Comparison of ENCODE assay signal across 23 mouse cellular contexts in genomic region chr2:129851512-129851911, GRCm38 (mm10). TPM values are rescaled to one million over a fixed set of nuclear protein-coding genes. Genes with fewer than 3 reads are reported as not detected.
DNase-seq lines count a peak whose midpoint lies in the region; ATAC-seq and TF ChIP-seq lines count a peak whose summit lies in the region.
"Had no signal": no experiment of that assay in that cellular context is flagged by ENCODE, and none has a peak within 500 bp of the region (broad histone marks: within the 10 kb centered on the region; RNA-seq: fewer than 3 reads in every experiment).

No protein-coding gene starts in this region.

- no peak overlapping the region for H3K27ac ChIP-seq in forebrain, embryonic 16.5 days (ENCODE audit: low read length)
- H3K27ac ChIP-seq in forebrain, embryonic 10.5 days, result no peak overlapping the region
- no peak overlapping the region for H3K27ac ChIP-seq in cerebellum, adult 2 months (ENCODE audit: insufficient read depth, low read length)
- H3K27ac ChIP-seq: heart, adult 2 months; hindbrain, embryonic 12.5 days; kidney, embryonic 15.5 days; limb, embryonic 12.5 days; midbrain, embryonic 13.5 days; stomach, postnatal 0 days had no signal

- H3K4me3 ChIP-seq in forebrain, embryonic 16.5 days (replicated peaks; ENCODE audit: low read length), result no peak overlapping the region
- H3K4me3 ChIP-seq in forebrain, embryonic 10.5 days, result no peak overlapping the region
- H3K4me3 ChIP-seq in cerebellum, adult 2 months (replicated peaks; ENCODE audit: insufficient read depth, low read depth, low read length), result no peak overlapping the region
- H3K4me3 ChIP-seq: heart, adult 2 months; hindbrain, embryonic 12.5 days; kidney, embryonic 15.5 days; limb, embryonic 12.5 days; megakaryocyte, embryonic 14.5 days; midbrain, embryonic 13.5 days had no signal

- TF ChIP-seq CTCF in cerebellum, adult 2 months (IDR thresholded peaks at IDR 0.05; ENCODE audit: borderline replicate concordance, insufficient read depth, low read depth, low read length), result no peak

- H3K4me1 ChIP-seq in forebrain, embryonic 16.5 days (replicated peaks; ENCODE audit: control insufficient read depth, insufficient read depth, low read length), result no peaks in the 10 kb centered on the region
- no peaks in the 10 kb centered on the region for H3K4me1 ChIP-seq in forebrain, embryonic 10.5 days
- H3K4me1 ChIP-seq in cerebellum, adult 2 months (ENCODE audit: control insufficient read depth, insufficient read depth, low read length), result no peaks in the 10 kb centered on the region
- H3K4me1 ChIP-seq: hindbrain, embryonic 12.5 days; kidney, embryonic 15.5 days; limb, embryonic 12.5 days; megakaryocyte, embryonic 14.5 days; midbrain, embryonic 13.5 days had no signal

- TF ChIP-seq POLR2A in cerebellum, adult 2 months (IDR thresholded peaks at IDR 0.05; ENCODE audit: borderline replicate concordance, insufficient read depth, low read length), result no peak

- no peaks in the 10 kb centered on the region for H3K36me3 ChIP-seq in forebrain, embryonic 16.5 days (ENCODE audit: control insufficient read depth, insufficient read depth)
- no peaks in the 10 kb centered on the region for H3K36me3 ChIP-seq in forebrain, embryonic 10.5 days (replicated peaks)
- H3K36me3 ChIP-seq: hindbrain, embryonic 12.5 days; kidney, embryonic 15.5 days; limb, embryonic 12.5 days; midbrain, embryonic 13.5 days had no signal

- no peaks in the 10 kb centered on the region for H3K27me3 ChIP-seq in forebrain, embryonic 16.5 days (replicated peaks; ENCODE audit: control insufficient read depth, insufficient read depth, low read length)
- no peaks in the 10 kb centered on the region for H3K27me3 ChIP-seq in forebrain, embryonic 10.5 days (ENCODE audit: poor library complexity, severe bottlenecking)
- no peaks in the 10 kb centered on the region for H3K27me3 ChIP-seq in cerebellum, adult 2 months (ENCODE audit: control insufficient read depth, insufficient read depth, low read length)
- H3K27me3 ChIP-seq: hindbrain, embryonic 12.5 days; kidney, embryonic 15.5 days; limb, embryonic 12.5 days; megakaryocyte, embryonic 14.5 days; midbrain, embryonic 13.5 days had no signal

- ATAC-seq in forebrain, embryonic 16.5 days, result peak; percentile 54; the same call in 1 of the 2 replicates
- ATAC-seq: CD4-positive, CD25-positive, alpha-beta regulatory T cell, adult 4 months; liver, postnatal 0 days; midbrain, embryonic 13.5 days had no signal

- H3K9me3 ChIP-seq in forebrain, embryonic 16.5 days (ENCODE audit: control insufficient read depth, low read length), result no peaks in the 10 kb centered on the region
- no peaks in the 10 kb centered on the region for H3K9me3 ChIP-seq in forebrain, embryonic 10.5 days
- H3K9me3 ChIP-seq: hindbrain, embryonic 12.5 days; kidney, embryonic 15.5 days; limb, embryonic 12.5 days; megakaryocyte, embryonic 14.5 days; midbrain, embryonic 13.5 days had no signal

- WGBS in forebrain, embryonic 16.5 days, result 63% methylated on average over 4 of the region's 4 CpGs
- WGBS in forebrain, embryonic 10.5 days, result 90% methylated on average over 4 of the region's 4 CpGs
- WGBS in cerebellum, adult 2 months, result 53% methylated on average over 4 of the region's 4 CpGs

- DNase-seq in forebrain, embryonic 10.5 days (ENCODE audit: extremely low spot score, low spot score), result no peak
- DNase-seq in left cerebral cortex, postnatal 25 days (ENCODE audit: low spot score in 2 of 2), result peak; percentile 26 to 80
- no peak for DNase-seq in left cerebral cortex, postnatal 36 days (ENCODE audit: low spot score in 2 of 2)
- peak; percentile 61 to 80 for DNase-seq in right cerebral cortex, postnatal 10 days (ENCODE audit: low spot score in 2 of 2)
- DNase-seq in right cerebral cortex, postnatal 14 days, result no peak
- DNase-seq in cerebellum, adult 2 months, result no peak
- DNase-seq: cerebellum, adult 8-10 months; cerebellum, postnatal 36 days; gastrocnemius, postnatal 36 days; heart, adult 2 months; kidney, adult 11 months; kidney, postnatal 36 days; liver, postnatal 0 days; lung, postnatal 14 days had no signal

- no peak overlapping the region for H3K9ac ChIP-seq in forebrain, embryonic 16.5 days (replicated peaks; ENCODE audit: low read depth, low read length)
- H3K9ac ChIP-seq: hindbrain, embryonic 12.5 days; kidney, embryonic 15.5 days; limb, embryonic 12.5 days; liver, postnatal 0 days; midbrain, embryonic 13.5 days had no signal

- no peak overlapping the region for H3K4me2 ChIP-seq in forebrain, embryonic 16.5 days (ENCODE audit: low read length)
- H3K4me2 ChIP-seq: hindbrain, embryonic 12.5 days; kidney, embryonic 15.5 days; limb, embryonic 12.5 days; liver, embryonic 11.5 days; midbrain, embryonic 13.5 days had no signal

- intact Hi-C loops in left cerebral cortex, postnatal 25 days (cut with DNase I), result no loop called here
- intact Hi-C loops in left cerebral cortex, postnatal 36 days (cut with DNase I), result no loop called here

RNA-seq across cellular contexts. Expression of gene Stk35, which starts 51.2 kb away (rescaled TPM):
- polyA plus RNA-seq in forebrain, embryonic 16.5 days (2015; fragmentation: Nextera tagmentation; extraction: Ambion mirVana), result 9.0 and 9.4 TPM in 2 replicates
- polyA plus RNA-seq in forebrain, embryonic 10.5 days (2016; fragmentation: Nextera tagmentation; extraction: Ambion mirVana), result 11.0 and 13.8 TPM in 2 replicates
- 10 to 100 TPM; 29.5 to 31.5 TPM for total RNA-seq in left cerebral cortex, postnatal 25 days (2021)
- 10 to 100 TPM; 33.7 to 34.5 TPM for total RNA-seq in left cerebral cortex, postnatal 36 days (2021)
- 29.0 and 29.5 TPM in 2 replicates for polyA plus RNA-seq in cerebellum, adult 2 months (2012; rRNA removed)

Comparison
In these comparisons a context has a peak if more than half of its experiments do, and no peak if none do; other contexts are left out.
1. DNase-seq: peak in left cerebral cortex, postnatal 25 days (2 of 2) and right cerebral cortex, postnatal 10 days (2 of 2); none in forebrain, embryonic 10.5 days (single experiment), left cerebral cortex, postnatal 36 days (0 of 2), right cerebral cortex, postnatal 14 days (single experiment) and cerebellum, adult 2 months (0 of 2).